Mouse (Mus musculus) thymus, adult 2 months (tissue): Measurements from ENCODE around the gene Misp.

Experiments
- CTCF ChIP-seq: fragments of 200-500 bp; IDR thresholded peaks from 2 replicates; pipeline ENCODE4 v1.5.1; 2012; ENCODE audit warnings: mild to moderate bottlenecking, control low read depth, low read length, moderate library complexity, borderline replicate concordance; ENCODE audit not compliant: control insufficient read depth, poor library complexity, insufficient read depth; ENCODE audit errors: extremely low read depth
- POLR2A ChIP-seq: fragments of 200-500 bp; IDR thresholded peaks from 2 replicates; pipeline ENCODE4 v1.6.1; 2012; ENCODE audit warnings: mild to moderate bottlenecking, low read length, control low read depth, moderate library complexity; ENCODE audit not compliant: control insufficient read depth, poor library complexity, insufficient read depth; ENCODE audit errors: extremely low read depth

DNA sequence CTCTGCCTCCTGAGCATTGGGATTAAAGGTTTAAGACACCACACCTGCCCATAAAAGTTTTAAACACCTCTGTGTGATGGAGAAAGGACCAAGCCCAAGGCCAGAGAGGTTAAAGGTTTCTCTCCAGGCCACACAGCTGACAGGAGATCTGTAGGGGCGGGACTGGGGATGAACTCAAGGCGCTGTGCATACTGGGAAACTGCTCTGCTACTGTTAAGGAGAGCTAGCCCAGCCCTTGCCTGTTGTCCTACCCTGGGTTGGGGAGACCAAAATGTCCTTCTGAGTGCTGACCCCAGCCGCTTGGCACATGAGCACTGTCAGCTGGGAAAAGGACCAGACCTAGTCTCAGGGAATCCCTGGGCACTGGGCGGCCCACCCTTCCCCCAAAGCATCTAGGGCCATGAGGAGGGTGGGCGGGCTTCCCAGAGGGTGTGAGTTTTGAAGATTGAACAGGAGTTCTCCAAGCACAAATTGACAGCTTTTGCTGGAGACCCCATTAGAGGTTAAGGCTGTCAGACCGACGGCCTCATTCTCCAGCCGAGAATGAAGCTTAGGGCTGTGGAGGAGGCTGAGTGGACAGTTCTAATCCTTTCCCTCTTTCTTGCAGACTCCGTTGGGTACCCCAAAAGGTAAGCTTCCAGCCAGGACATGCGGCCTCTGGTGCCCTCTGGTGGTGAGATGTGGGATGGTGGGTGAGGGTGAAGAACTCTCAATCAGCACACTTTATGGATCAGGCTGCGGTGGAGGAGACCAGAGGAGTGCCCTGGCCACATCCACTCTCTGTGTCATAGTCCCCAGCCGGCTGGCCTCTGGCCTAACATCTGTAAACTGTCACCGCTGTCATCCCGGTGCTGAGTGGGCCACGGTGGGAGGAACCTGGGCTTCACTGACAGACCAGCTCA is 8.8 kb upstream of the Misp start:
- TF ChIP-seq POLR2A: no peak
- TF ChIP-seq CTCF: peak; percentile 86
